Comparison of ENCODE assay signal across 19 mouse cellular contexts in the genomic region with DNA sequence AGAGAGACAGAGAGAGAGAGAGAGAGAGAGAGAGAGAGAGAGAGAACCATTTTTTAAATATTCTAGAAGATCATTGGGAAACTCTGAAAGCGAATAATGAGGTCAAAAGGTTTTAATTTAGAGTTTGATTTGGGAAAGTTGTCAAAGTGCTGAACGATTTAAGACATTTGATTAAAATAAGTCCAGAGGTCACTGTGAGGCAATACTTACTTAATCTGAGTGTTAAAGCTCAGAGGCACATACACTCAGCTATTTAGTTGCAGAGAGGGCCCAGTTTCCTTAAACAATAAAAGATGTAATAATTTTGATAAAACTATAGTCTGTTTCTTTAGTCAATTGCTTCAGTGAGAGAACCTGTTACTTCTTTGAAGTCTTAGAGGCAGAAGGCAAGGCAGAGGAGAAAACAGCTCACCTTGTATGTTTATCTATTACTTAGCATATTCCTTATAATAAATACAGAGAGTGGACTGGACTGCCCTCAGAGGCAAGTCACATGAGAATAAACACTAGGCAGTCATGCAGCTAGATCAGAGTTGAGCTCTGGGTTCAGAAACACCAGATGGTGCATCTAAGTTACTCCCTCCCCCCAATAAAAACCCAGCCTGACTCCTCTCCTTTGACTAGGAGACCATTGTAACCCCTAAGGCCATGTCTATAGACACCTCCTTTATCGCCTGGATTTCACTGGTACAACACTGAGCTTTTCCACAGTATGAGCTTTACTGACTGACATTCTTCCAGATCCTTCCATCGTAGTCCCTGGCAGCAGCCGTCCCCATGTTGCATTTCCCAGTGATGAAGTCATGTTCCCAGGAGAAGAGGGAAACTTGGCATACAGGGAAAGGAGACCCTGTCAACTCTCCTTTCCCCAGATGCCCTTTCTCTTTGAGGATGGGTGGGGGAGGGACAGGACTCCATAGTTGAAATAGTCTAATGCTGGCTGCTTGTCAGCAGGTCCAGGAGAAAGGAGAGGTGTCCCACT. TPM values are rescaled to one million over a fixed set of nuclear protein-coding genes. Genes with fewer than 3 reads are reported as not detected.
DNase-seq lines count a peak whose midpoint lies in the region; ATAC-seq lines count a peak whose summit lies in the region.
"Had no signal": no experiment of that assay in that cellular context is flagged by ENCODE, and none has a peak within 500 bp of the region (broad histone marks: within the 10 kb centered on the region; RNA-seq: fewer than 3 reads in every experiment).

No protein-coding gene starts in this region.

- no peak overlapping the region for H3K9ac ChIP-seq in heart, embryonic 11.5 days (ENCODE audit: low read depth, low read length)
- no peak overlapping the region for H3K9ac ChIP-seq in hindbrain, embryonic 15.5 days
- no peak overlapping the region for H3K9ac ChIP-seq in hindbrain, embryonic 12.5 days
- H3K9ac ChIP-seq in hindbrain, embryonic 16.5 days (ENCODE audit: low read depth, low read length): no peak overlapping the region
- H3K9ac ChIP-seq: embryonic facial prominence, embryonic 13.5 days; liver, postnatal 0 days; midbrain, embryonic 12.5 days had no signal

- ATAC-seq in heart, embryonic 11.5 days (replicated peaks; ENCODE audit: insufficient number of reproducible peaks, low FRiP score, low TSS enrichment): 0 out of 2 replicates have a peak, but pooled peaks have one; percentile 39
- ATAC-seq in hindbrain, embryonic 15.5 days (ENCODE audit: low FRiP score, low read depth): peak; percentile 48; the same call in 1 of the 2 replicates
- no peak for ATAC-seq in hindbrain, embryonic 12.5 days (ENCODE audit: low FRiP score)
- ATAC-seq in hindbrain, embryonic 16.5 days: peak; percentile 56; the same call in 1 of the 2 replicates
- ATAC-seq: activated CD4-positive, CD25-positive, alpha-beta regulatory T cell, adult 4 months; liver, postnatal 0 days; Patski had no signal

- DNase-seq in heart, embryonic 10.5 days (ENCODE audit: low spot score): no peak
- DNase-seq in adipocyte (ENCODE audit: low spot score): peak; percentile 48
- DNase-seq in B cell, adult 2 months: no peak
- DNase-seq in cerebellum, adult 9-11 months: no peak
- DNase-seq: adrenal gland, postnatal 36 days; cerebellum, adult 9-10 months; gastrocnemius, postnatal 25 days; kidney, postnatal 4 days; liver, postnatal 0 days; lung, postnatal 4 days; right cerebral cortex, adult 18-20 months had no signal

- no peak overlapping the region for H3K4me3 ChIP-seq in heart, embryonic 11.5 days (ENCODE audit: low read depth, low read length)
- no peak overlapping the region for H3K4me3 ChIP-seq in heart, embryonic 10.5 days
- no peak overlapping the region for H3K4me3 ChIP-seq in hindbrain, embryonic 15.5 days
- H3K4me3 ChIP-seq in hindbrain, embryonic 12.5 days: no peak overlapping the region
- no peak overlapping the region for H3K4me3 ChIP-seq in hindbrain, embryonic 16.5 days (ENCODE audit: low read length)
- H3K4me3 ChIP-seq: embryonic facial prominence, embryonic 13.5 days; midbrain, embryonic 12.5 days had no signal

- H3K4me2 ChIP-seq in heart, embryonic 11.5 days: no peak overlapping the region
- no peak overlapping the region for H3K4me2 ChIP-seq in hindbrain, embryonic 15.5 days
- no peak overlapping the region for H3K4me2 ChIP-seq in hindbrain, embryonic 12.5 days (replicated peaks)
- no peak overlapping the region for H3K4me2 ChIP-seq in hindbrain, embryonic 16.5 days (ENCODE audit: low read length)
- H3K4me2 ChIP-seq: embryonic facial prominence, embryonic 13.5 days; midbrain, embryonic 12.5 days had no signal

- no peak overlapping the region for H3K27ac ChIP-seq in heart, embryonic 11.5 days (ENCODE audit: low read depth, low read length)
- no peak overlapping the region for H3K27ac ChIP-seq in heart, embryonic 10.5 days
- no peak overlapping the region for H3K27ac ChIP-seq in hindbrain, embryonic 15.5 days (replicated peaks)
- H3K27ac ChIP-seq in hindbrain, embryonic 12.5 days: no peak overlapping the region
- no peak overlapping the region for H3K27ac ChIP-seq in hindbrain, embryonic 16.5 days (ENCODE audit: low read depth, low read length)
- H3K27ac ChIP-seq: embryonic facial prominence, embryonic 13.5 days; midbrain, embryonic 12.5 days had no signal

- H3K27me3 ChIP-seq in heart, embryonic 11.5 days (ENCODE audit: control insufficient read depth, insufficient read depth, low read length): no peaks in the 10 kb centered on the region
- no peaks in the 10 kb centered on the region for H3K27me3 ChIP-seq in heart, embryonic 10.5 days (ENCODE audit: insufficient read depth, poor library complexity, severe bottlenecking)
- no peaks in the 10 kb centered on the region for H3K27me3 ChIP-seq in hindbrain, embryonic 15.5 days
- no peaks in the 10 kb centered on the region for H3K27me3 ChIP-seq in hindbrain, embryonic 12.5 days
- no peaks in the 10 kb centered on the region for H3K27me3 ChIP-seq in hindbrain, embryonic 16.5 days (replicated peaks; ENCODE audit: control insufficient read depth, insufficient read depth, low read length)
- H3K27me3 ChIP-seq: embryonic facial prominence, embryonic 13.5 days; midbrain, embryonic 12.5 days; Patski had no signal

- H3K4me1 ChIP-seq in heart, embryonic 11.5 days (ENCODE audit: control insufficient read depth, insufficient read depth, low read length): peaks cover 6% of the 10 kb centered on the region; the same call in 1 of the 2 replicates
- peaks cover 14% of the 10 kb centered on the region; the same call in 1 of the 2 replicates for H3K4me1 ChIP-seq in heart, embryonic 10.5 days
- H3K4me1 ChIP-seq in hindbrain, embryonic 15.5 days (replicated peaks): peaks cover 5% of the 10 kb centered on the region; the same call in 1 of the 2 replicates
- H3K4me1 ChIP-seq in hindbrain, embryonic 12.5 days: no peaks in the 10 kb centered on the region
- no peaks in the 10 kb centered on the region for H3K4me1 ChIP-seq in hindbrain, embryonic 16.5 days (ENCODE audit: control insufficient read depth, insufficient read depth, low read depth, low read length)

- whole genome bisulfite sequencing in heart, embryonic 11.5 days (ENCODE audit: insufficient replicate concordance): 60% methylated on average over 5 of the region's 5 CpGs
- WGBS in heart, embryonic 10.5 days: 62% methylated on average over 5 of the region's 5 CpGs
- 76% methylated on average over 5 of the region's 5 CpGs for WGBS in hindbrain, embryonic 15.5 days
- WGBS in hindbrain, embryonic 12.5 days: 78% methylated on average over 5 of the region's 5 CpGs
- 60% methylated on average over 5 of the region's 5 CpGs for WGBS in hindbrain, embryonic 16.5 days

- no peaks in the 10 kb centered on the region for H3K9me3 ChIP-seq in heart, embryonic 11.5 days (replicated peaks; ENCODE audit: control insufficient read depth, low read length)
- no peaks in the 10 kb centered on the region for H3K9me3 ChIP-seq in heart, embryonic 10.5 days
- H3K9me3 ChIP-seq in hindbrain, embryonic 15.5 days: 0 out of 2 replicates have a peak, but pooled peaks cover 3% of the 10 kb centered on the region
- H3K9me3 ChIP-seq in hindbrain, embryonic 12.5 days (replicated peaks): no peaks in the 10 kb centered on the region; the same call in 1 of the 2 replicates
- H3K9me3 ChIP-seq in hindbrain, embryonic 16.5 days (ENCODE audit: control insufficient read depth, low read length): peaks cover 5% of the 10 kb centered on the region; the same call in 1 of the 2 replicates
- H3K9me3 ChIP-seq: embryonic facial prominence, embryonic 13.5 days had no signal

- H3K36me3 ChIP-seq in heart, embryonic 11.5 days (ENCODE audit: control insufficient read depth, insufficient read depth, low read length): no peaks in the 10 kb centered on the region
- no peaks in the 10 kb centered on the region for H3K36me3 ChIP-seq in heart, embryonic 10.5 days
- H3K36me3 ChIP-seq in hindbrain, embryonic 15.5 days: no peaks in the 10 kb centered on the region
- no peaks in the 10 kb centered on the region for H3K36me3 ChIP-seq in hindbrain, embryonic 12.5 days
- no peaks in the 10 kb centered on the region for H3K36me3 ChIP-seq in hindbrain, embryonic 16.5 days (ENCODE audit: control insufficient read depth, insufficient read depth, low read length)
- H3K36me3 ChIP-seq: embryonic facial prominence, embryonic 13.5 days; midbrain, embryonic 12.5 days had no signal

RNA-seq across cellular contexts. Expression of gene Ccdc3, which starts 44.2 kb away (rescaled TPM):
- 7.9 and 9.3 TPM in 2 replicates for polyA plus RNA-seq in heart, embryonic 11.5 days (2014; fragmentation: Nextera tagmentation; extraction: Ambion mirVana)
- 3.4 and 5.3 TPM in 2 replicates for polyA plus RNA-seq in heart, embryonic 10.5 days (2016; fragmentation: Nextera tagmentation; extraction: Ambion mirVana)
- polyA plus RNA-seq in hindbrain, embryonic 15.5 days (2015; fragmentation: Nextera tagmentation; extraction: Ambion mirVana): 10.1 and 15.2 TPM in 2 replicates
- polyA plus RNA-seq in hindbrain, embryonic 12.5 days (2016; fragmentation: Nextera tagmentation; extraction: Ambion mirVana): 14.4 and 19.1 TPM in 2 replicates
- 7.9 and 14.8 TPM in 2 replicates for polyA plus RNA-seq in hindbrain, embryonic 16.5 days (2015; fragmentation: Nextera tagmentation; extraction: Ambion mirVana)
- polyA plus RNA-seq: activated CD4-positive, CD25-positive, alpha-beta regulatory T cell, adult 4 months had no signal
